Mouse (Mus musculus): ENCODE results near the gene Gdf11. TPM values are rescaled to one million over a fixed set of nuclear protein-coding genes. Genes with fewer than 3 reads are reported as not detected.
A peak's percentile ranks its signal among the peaks of the same experiment; 100 is the strongest.

The Gdf11 gene
- polyA plus RNA-seq, 1 experiment: 0.18 TPM

- no peaks in the 10 kb centered on the region for H3K9me3 ChIP-seq
- no peaks in the 10 kb centered on the region for H3K27me3 ChIP-seq (replicated peaks)
- no peak overlapping the region for H3K4me3 ChIP-seq (replicated peaks)
- peaks cover 76% of the 10 kb centered on the region for H3K4me1 ChIP-seq
- H3K36me3 ChIP-seq (replicated peaks; ENCODE audit: low read length): peaks cover 59% of the 10 kb centered on the region
- TF ChIP-seq GATA1 (IDR thresholded peaks at IDR 0.05; ENCODE audit: borderline replicate concordance, low read length) (no peak), FLI1 (IDR thresholded peaks at IDR 0.05; ENCODE audit: low read length) (no peak)
Measured at GRCm38 (mm10) chr10:128920736-128921161, 29.2 kb upstream of the Gdf11 start.

DNA sequence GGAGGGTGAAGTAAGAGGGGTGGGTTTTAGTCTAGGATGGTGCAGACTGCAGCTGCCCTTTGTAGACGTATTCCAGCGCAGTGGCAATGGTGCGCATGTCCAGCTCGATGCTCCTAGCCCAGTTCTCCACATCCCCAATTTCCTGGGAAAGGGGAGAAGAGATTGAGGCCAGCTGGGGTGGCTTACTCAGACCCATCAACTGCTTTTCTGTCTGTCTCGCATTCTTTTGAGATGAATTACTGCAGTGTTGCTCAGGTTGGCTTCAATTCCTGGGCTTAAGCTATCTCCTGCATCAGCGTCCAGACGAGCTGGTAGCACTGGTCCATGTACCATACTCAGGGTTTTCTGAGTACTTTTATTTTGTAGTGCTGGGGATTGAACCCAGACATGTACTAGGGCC, 28.4 kb upstream of the Gdf11 start:
- TF ChIP-seq GATA1 (IDR thresholded peaks at IDR 0.05; ENCODE audit: borderline replicate concordance, low read length) (no peak), FLI1 (IDR thresholded peaks at IDR 0.05; ENCODE audit: low read length) (no peak)
- no peaks in the 10 kb centered on the region for H3K9me3 ChIP-seq
- H3K4me3 ChIP-seq (replicated peaks): no peak overlapping the region
- peaks cover 66% of the 10 kb centered on the region for H3K36me3 ChIP-seq (replicated peaks; ENCODE audit: low read length)
- H3K27me3 ChIP-seq (replicated peaks): no peaks in the 10 kb centered on the region
- H3K4me1 ChIP-seq: peaks cover 76% of the 10 kb centered on the region

DNA sequence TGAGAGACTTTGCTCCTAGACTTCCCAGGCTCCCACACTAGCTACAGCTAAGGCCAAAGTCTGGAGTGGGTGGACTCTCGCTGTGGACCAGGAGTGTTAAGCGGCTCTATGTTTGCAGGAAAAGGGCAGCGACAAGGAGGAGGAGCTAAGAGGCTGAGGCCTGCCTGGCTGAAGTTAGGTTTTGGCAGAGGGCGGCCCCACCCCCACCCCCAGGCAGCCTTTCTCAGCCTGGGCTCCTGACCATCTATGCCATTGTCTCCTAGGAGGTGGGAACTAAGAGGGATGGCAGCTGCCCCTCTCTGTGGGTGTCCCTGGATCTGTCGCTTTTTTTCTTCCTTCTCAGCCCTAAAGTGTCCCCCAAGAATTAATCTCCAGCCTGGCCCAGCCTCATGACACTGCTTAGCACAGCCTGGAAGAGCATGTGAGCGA, 27.7 kb upstream of the Gdf11 start:
- Histone ChIP-seq H3K4me1 (peaks cover 69% of the 10 kb centered on the region), H3K9me3 (no peaks in the 10 kb centered on the region), H3K36me3 (replicated peaks; ENCODE audit: low read length) (peaks cover 73% of the 10 kb centered on the region), H3K27me3 (replicated peaks) (no peaks in the 10 kb centered on the region), H3K4me3 (replicated peaks) (peak overlapping the region; percentile 19)
- TF ChIP-seq GATA1 (IDR thresholded peaks at IDR 0.05; ENCODE audit: borderline replicate concordance, low read length): no peak
- no peak for TF ChIP-seq FLI1 (IDR thresholded peaks at IDR 0.05; ENCODE audit: low read length)

- H3K4me1 ChIP-seq: peaks cover 68% of the 10 kb centered on the region
- peak overlapping the region; percentile 8 for H3K4me3 ChIP-seq (replicated peaks)
- H3K27me3 ChIP-seq (replicated peaks): no peaks in the 10 kb centered on the region
- no peak for TF ChIP-seq GATA1 (IDR thresholded peaks at IDR 0.05; ENCODE audit: borderline replicate concordance, low read length)
- TF ChIP-seq FLI1 (IDR thresholded peaks at IDR 0.05; ENCODE audit: low read length): no peak
- H3K9me3 ChIP-seq: no peaks in the 10 kb centered on the region
- H3K36me3 ChIP-seq (replicated peaks; ENCODE audit: low read length): peaks cover 83% of the 10 kb centered on the region
Measured at GRCm38 (mm10) chr10:128918246-128918645, 26.7 kb upstream of the Gdf11 start.

DNA sequence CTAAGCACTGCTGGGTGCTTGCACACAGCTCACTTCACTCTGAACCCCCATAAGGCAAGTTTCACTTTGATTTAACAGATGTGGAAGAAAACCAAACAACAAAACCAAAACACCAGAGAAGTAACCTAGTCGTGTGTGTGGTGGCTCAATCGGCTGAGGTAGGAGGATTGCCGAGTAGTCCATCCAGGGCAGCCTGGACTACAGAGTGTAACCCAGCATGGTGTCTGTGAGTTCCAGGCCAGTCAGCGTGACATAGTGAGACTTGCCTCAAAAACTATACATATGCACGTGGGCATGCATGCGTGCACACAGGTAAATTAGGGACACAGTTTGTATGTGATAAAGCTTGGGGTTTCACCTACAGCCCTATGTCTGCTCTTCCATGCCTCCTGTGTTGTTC, 25.9 kb upstream of the Gdf11 start:
- Histone ChIP-seq H3K4me1 (peaks cover 72% of the 10 kb centered on the region), H3K4me3 (replicated peaks) (no peak overlapping the region), H3K9me3 (no peaks in the 10 kb centered on the region), H3K27me3 (replicated peaks) (no peaks in the 10 kb centered on the region), H3K36me3 (replicated peaks; ENCODE audit: low read length) (peaks cover 91% of the 10 kb centered on the region)
- TF ChIP-seq FLI1 (IDR thresholded peaks at IDR 0.05; ENCODE audit: low read length): no peak
- TF ChIP-seq GATA1 (IDR thresholded peaks at IDR 0.05; ENCODE audit: borderline replicate concordance, low read length): no peak

DNA sequence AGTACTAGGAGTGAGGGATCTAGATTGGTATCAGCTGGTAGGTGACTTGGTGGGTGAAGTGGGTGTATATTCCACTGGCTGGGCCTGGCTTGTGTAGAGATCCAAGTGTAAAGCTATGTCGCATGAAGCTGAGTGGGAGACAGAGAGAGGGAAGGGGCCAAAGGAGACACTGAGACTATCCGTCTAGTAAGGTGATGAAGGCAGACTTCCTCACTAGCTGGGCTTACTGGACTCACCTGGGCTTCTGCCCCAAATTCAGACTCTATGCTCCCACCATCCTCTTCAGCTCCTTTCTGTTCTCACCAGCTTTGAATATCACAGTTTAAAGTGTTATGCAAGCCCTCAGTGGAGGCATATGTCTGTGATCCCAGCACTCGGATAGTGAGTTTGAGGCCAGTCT, 25.1 kb upstream of the Gdf11 start:
- no peak for TF ChIP-seq GATA1 (IDR thresholded peaks at IDR 0.05; ENCODE audit: borderline replicate concordance, low read length)
- TF ChIP-seq FLI1 (IDR thresholded peaks at IDR 0.05; ENCODE audit: low read length): no peak

DNA sequence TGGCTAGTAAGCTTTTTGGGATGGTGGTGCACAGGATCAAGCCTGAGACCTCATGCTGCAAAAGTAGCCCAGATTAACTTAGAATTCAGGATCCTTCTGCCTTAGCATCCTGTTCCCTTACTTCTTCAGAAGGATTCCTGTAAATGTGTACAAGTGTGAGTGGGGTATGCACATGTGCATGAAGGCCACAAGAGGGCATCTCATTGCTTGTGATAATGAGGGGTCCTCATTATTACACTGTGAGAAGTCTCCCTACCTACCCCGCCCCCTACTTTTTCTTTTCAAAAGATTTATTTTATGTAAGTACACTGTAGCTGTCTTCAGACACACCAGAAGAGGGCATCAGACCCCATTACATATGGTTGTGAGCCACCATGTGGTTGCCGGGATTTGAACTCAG, 24.0 kb upstream of the Gdf11 start:
- Histone ChIP-seq H3K27me3 (replicated peaks) (peaks cover 4% of the 10 kb centered on the region), H3K4me1 (peaks cover 70% of the 10 kb centered on the region), H3K36me3 (replicated peaks; ENCODE audit: low read length) (peaks cover 91% of the 10 kb centered on the region), H3K4me3 (replicated peaks) (no peak overlapping the region), H3K9me3 (no peaks in the 10 kb centered on the region)
- no peak for TF ChIP-seq GATA1 (IDR thresholded peaks at IDR 0.05; ENCODE audit: borderline replicate concordance, low read length)
- TF ChIP-seq FLI1 (IDR thresholded peaks at IDR 0.05; ENCODE audit: low read length): no peak

More for the DNA sequence above, 25.1 kb upstream of the Gdf11 start:
- peaks cover 93% of the 10 kb centered on the region for H3K36me3 ChIP-seq (replicated peaks; ENCODE audit: low read length)
- H3K9me3 ChIP-seq: no peaks in the 10 kb centered on the region
- no peak overlapping the region for H3K4me3 ChIP-seq (replicated peaks)
- H3K4me1 ChIP-seq: peaks cover 70% of the 10 kb centered on the region
- H3K27me3 ChIP-seq (replicated peaks): no peaks in the 10 kb centered on the region

GRCm38 (mm10) chr10:128913696-128914095, 22.2 kb upstream of the Gdf11 start:
- Histone ChIP-seq H3K36me3 (replicated peaks; ENCODE audit: low read length) (peaks cover 73% of the 10 kb centered on the region), H3K27me3 (replicated peaks) (peaks cover 17% of the 10 kb centered on the region), H3K4me3 (replicated peaks) (no peak overlapping the region), H3K9me3 (no peaks in the 10 kb centered on the region), H3K4me1 (peaks cover 70% of the 10 kb centered on the region)
- TF ChIP-seq FLI1 (IDR thresholded peaks at IDR 0.05; ENCODE audit: low read length): no peak
- TF ChIP-seq GATA1 (IDR thresholded peaks at IDR 0.05; ENCODE audit: borderline replicate concordance, low read length): no peak

DNA sequence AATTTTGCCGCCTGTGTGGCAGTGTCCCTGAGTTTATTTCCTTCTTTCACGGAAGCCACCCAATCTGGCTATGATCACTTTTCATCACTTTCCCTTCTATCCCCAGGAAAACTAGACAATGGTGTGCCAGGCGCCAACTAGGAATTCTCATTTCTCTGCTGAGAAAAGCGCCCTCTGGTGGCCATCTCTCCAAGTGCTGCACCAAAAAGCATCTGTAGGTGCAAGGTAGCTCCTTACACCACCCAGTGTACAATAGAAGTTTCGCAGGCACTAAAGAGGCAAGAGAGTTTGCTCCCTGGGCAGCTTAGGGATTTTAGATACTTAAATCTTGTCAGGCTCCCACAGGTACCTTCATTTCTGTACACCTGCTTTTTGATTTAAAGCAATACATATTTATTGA, 21.7 kb upstream of the Gdf11 start:
- no peak overlapping the region for H3K4me3 ChIP-seq (replicated peaks)
- H3K36me3 ChIP-seq (replicated peaks; ENCODE audit: low read length): peaks cover 68% of the 10 kb centered on the region
- peaks cover 19% of the 10 kb centered on the region for H3K27me3 ChIP-seq (replicated peaks)
- peaks cover 67% of the 10 kb centered on the region for H3K4me1 ChIP-seq
- no peak for TF ChIP-seq FLI1 (IDR thresholded peaks at IDR 0.05; ENCODE audit: low read length)
- TF ChIP-seq GATA1 (IDR thresholded peaks at IDR 0.05; ENCODE audit: borderline replicate concordance, low read length): no peak
- H3K9me3 ChIP-seq: no peaks in the 10 kb centered on the region

GRCm38 (mm10) chr10:128912791-128913190, 21.3 kb upstream of the Gdf11 start:
- Histone ChIP-seq H3K9me3 (no peaks in the 10 kb centered on the region), H3K4me1 (peaks cover 65% of the 10 kb centered on the region), H3K27me3 (replicated peaks) (peaks cover 22% of the 10 kb centered on the region), H3K4me3 (replicated peaks) (no peak overlapping the region), H3K36me3 (replicated peaks; ENCODE audit: low read length) (peaks cover 65% of the 10 kb centered on the region)
- TF ChIP-seq FLI1 (IDR thresholded peaks at IDR 0.05; ENCODE audit: low read length): no peak
- TF ChIP-seq GATA1 (IDR thresholded peaks at IDR 0.05; ENCODE audit: borderline replicate concordance, low read length): no peak

DNA sequence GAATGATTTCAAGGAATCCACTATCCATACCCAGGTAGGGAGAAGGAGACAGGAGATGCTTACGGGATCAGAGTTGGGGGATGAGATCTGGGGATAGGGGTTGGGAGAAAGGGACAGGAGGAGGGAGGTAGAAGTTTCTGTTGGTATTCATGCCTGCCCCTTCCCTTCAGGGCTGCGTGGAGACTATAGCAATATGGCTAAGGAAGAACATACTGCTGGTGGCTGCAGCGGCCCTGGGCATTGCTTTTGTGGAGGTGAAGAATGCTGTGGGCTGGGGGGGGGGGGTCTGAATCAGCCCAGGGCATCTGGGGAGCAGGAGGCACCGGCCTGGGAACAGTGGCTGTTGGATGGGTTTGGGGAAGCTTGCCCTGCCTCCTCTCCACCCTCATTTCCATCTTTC, 20.8 kb upstream of the Gdf11 start:
- Histone ChIP-seq H3K27me3 (replicated peaks) (peaks cover 22% of the 10 kb centered on the region), H3K4me3 (replicated peaks) (no peak overlapping the region), H3K36me3 (replicated peaks; ENCODE audit: low read length) (peaks cover 59% of the 10 kb centered on the region), H3K4me1 (peaks cover 60% of the 10 kb centered on the region), H3K9me3 (no peaks in the 10 kb centered on the region)
- no peak for TF ChIP-seq GATA1 (IDR thresholded peaks at IDR 0.05; ENCODE audit: borderline replicate concordance, low read length)
- TF ChIP-seq FLI1 (IDR thresholded peaks at IDR 0.05; ENCODE audit: low read length): no peak
